Mouse (Mus musculus): Measurements from ENCODE around the gene Saa3. TPM values are rescaled to one million over a fixed set of nuclear protein-coding genes. Genes with fewer than 3 reads are reported as not detected.
"Not testable (repeated sequence)": the region's sequence is repeated elsewhere in the genome, so short reads cannot be mapped to it uniquely, and the experiment has no call there.

Saa3 gene
- polyA plus RNA-seq, 1 experiment from 2014 or later: not detected

GRCm38 (mm10) chr7:46696754-46697153 is 18.7 kb downstream of the Saa3 start:
- DNase-seq (ENCODE audit: low spot score): no peak
- no peak overlapping the region for H3K4me3 ChIP-seq
- no peaks in the 10 kb centered on the region for H3K27me3 ChIP-seq (ENCODE audit: low read depth, poor library complexity, severe bottlenecking)
- no peaks in the 10 kb centered on the region for H3K4me1 ChIP-seq
- 85% methylated on average over 1 of the region's 1 CpGs for WGBS
- H3K9me3 ChIP-seq (replicated peaks): no peaks in the 10 kb centered on the region
- H3K27ac ChIP-seq (replicated peaks): no peak overlapping the region
- H3K36me3 ChIP-seq: peaks cover 95% of the 10 kb centered on the region

- no peak overlapping the region for H3K4me3 ChIP-seq
- H3K27ac ChIP-seq (replicated peaks): no peak overlapping the region
- 88% methylated on average over 5 of the region's 5 CpGs for WGBS
- no peaks in the 10 kb centered on the region for H3K4me1 ChIP-seq
- no peaks in the 10 kb centered on the region for H3K9me3 ChIP-seq (replicated peaks)
- no peaks in the 10 kb centered on the region for H3K27me3 ChIP-seq (ENCODE audit: low read depth, poor library complexity, severe bottlenecking)
- no peak for DNase-seq (ENCODE audit: low spot score)
- peaks cover 47% of the 10 kb centered on the region for H3K36me3 ChIP-seq
Measured at GRCm38 (mm10) chr7:46686827-46687226, 28.7 kb downstream of the Saa3 start.

- H3K27me3 ChIP-seq (ENCODE audit: low read depth, poor library complexity, severe bottlenecking): no peaks in the 10 kb centered on the region
- H3K27ac ChIP-seq (replicated peaks): no peak overlapping the region
- no peak for DNase-seq (ENCODE audit: low spot score)
- no peaks in the 10 kb centered on the region for H3K9me3 ChIP-seq (replicated peaks)
- no peaks in the 10 kb centered on the region for H3K36me3 ChIP-seq
- no peak overlapping the region for H3K4me3 ChIP-seq
- H3K4me1 ChIP-seq: peaks cover 6% of the 10 kb centered on the region; the same call in 1 of the 2 replicates
Measured at GRCm38 (mm10) chr7:46680732-46681131, 34.8 kb downstream of the Saa3 start.

GRCm38 (mm10) chr7:46679044-46679443 is 36.5 kb downstream of the Saa3 start:
- not testable (repeated sequence) for H3K9me3 ChIP-seq (replicated peaks); H3K4me1 ChIP-seq; H3K27me3 ChIP-seq (ENCODE audit: low read depth, poor library complexity, severe bottlenecking); H3K27ac ChIP-seq (replicated peaks); H3K36me3 ChIP-seq; H3K4me3 ChIP-seq; DNase-seq (ENCODE audit: low spot score)
- WGBS: 90% methylated on average over 7 of the region's 7 CpGs

GRCm38 (mm10) chr7:46678417-46678816 is 37.1 kb downstream of the Saa3 start:
- no peak overlapping the region for H3K4me3 ChIP-seq
- H3K27me3 ChIP-seq (ENCODE audit: low read depth, poor library complexity, severe bottlenecking): no peaks in the 10 kb centered on the region
- H3K27ac ChIP-seq (replicated peaks): no peak overlapping the region
- no peak for DNase-seq (ENCODE audit: low spot score)
- no peaks in the 10 kb centered on the region for H3K36me3 ChIP-seq
- 88% methylated on average over 3 of the region's 3 CpGs for WGBS
- H3K4me1 ChIP-seq: peaks cover 6% of the 10 kb centered on the region; the same call in 1 of the 2 replicates
- no peaks in the 10 kb centered on the region for H3K9me3 ChIP-seq (replicated peaks)

GRCm38 (mm10) chr7:46676808-46677360 is 38.6 kb downstream of the Saa3 start:
- H3K4me3 ChIP-seq: no peak overlapping the region
- WGBS: 70% methylated on average over 5 of the region's 5 CpGs
- no peaks in the 10 kb centered on the region for H3K27me3 ChIP-seq (ENCODE audit: low read depth, poor library complexity, severe bottlenecking)
- no peak for DNase-seq (ENCODE audit: low spot score)
- H3K27ac ChIP-seq (replicated peaks): no peak overlapping the region
- no peaks in the 10 kb centered on the region for H3K36me3 ChIP-seq
- H3K9me3 ChIP-seq (replicated peaks): no peaks in the 10 kb centered on the region
- peaks cover 6% of the 10 kb centered on the region; the same call in 1 of the 2 replicates for H3K4me1 ChIP-seq

GRCm38 (mm10) chr7:46675886-46676285 is 39.6 kb downstream of the Saa3 start:
- Histone ChIP-seq H3K9me3 (replicated peaks) (no peaks in the 10 kb centered on the region), H3K4me3 (no peak overlapping the region), H3K27me3 (ENCODE audit: low read depth, poor library complexity, severe bottlenecking) (no peaks in the 10 kb centered on the region), H3K4me1 (peaks cover 6% of the 10 kb centered on the region; the same call in 1 of the 2 replicates), H3K27ac (replicated peaks) (no peak overlapping the region), H3K36me3 (no peaks in the 10 kb centered on the region)
- DNase-seq (ENCODE audit: low spot score): no peak
- WGBS: 88% methylated on average over 8 of the region's 8 CpGs

GRCm38 (mm10) chr7:46675061-46675460 is 40.4 kb downstream of the Saa3 start:
- DNase-seq (ENCODE audit: low spot score): no peak
- WGBS: 90% methylated on average over 7 of the region's 7 CpGs
- H3K36me3 ChIP-seq: no peaks in the 10 kb centered on the region
- no peaks in the 10 kb centered on the region for H3K27me3 ChIP-seq (ENCODE audit: low read depth, poor library complexity, severe bottlenecking)
- H3K4me1 ChIP-seq: peaks cover 6% of the 10 kb centered on the region; the same call in 1 of the 2 replicates
- H3K27ac ChIP-seq (replicated peaks): no peak overlapping the region
- H3K4me3 ChIP-seq: no peak overlapping the region
- no peaks in the 10 kb centered on the region for H3K9me3 ChIP-seq (replicated peaks)

- Histone ChIP-seq H3K4me3 (no peak within 1 kb of the TSS), H3K27ac (replicated peaks) (no peak within 1 kb of the TSS), H3K9me3 (replicated peaks) (no peaks in the 10 kb centered on the region), H3K4me1 (peaks cover 9% of the 10 kb centered on the region), H3K27me3 (ENCODE audit: low read depth, poor library complexity, severe bottlenecking) (peaks cover 20% of the 10 kb centered on the region), H3K36me3 (no peaks in the 10 kb centered on the region)
- DNase-seq (ENCODE audit: low spot score): no peak
- WGBS: 75% methylated on average over 10 of the region's 10 CpGs
Measured at GRCm38 (mm10) chr7:46672160-46672672, 43.3 kb downstream of the Saa3 start, which contains the start of gene Tph1. Tph1 (minus strand) TSS chr7:46672537.

- H3K4me3 ChIP-seq: peak overlapping the region; percentile 43
Measured at GRCm38 (mm10) chr7:46667256-46667655, 48.2 kb downstream of the Saa3 start.

GRCm38 (mm10) chr7:46665236-46665635 is 50.3 kb downstream of the Saa3 start:
- no peaks in the 10 kb centered on the region for H3K9me3 ChIP-seq (replicated peaks)
- no peak overlapping the region for H3K4me3 ChIP-seq
- no peaks in the 10 kb centered on the region for H3K36me3 ChIP-seq
- peaks cover 40% of the 10 kb centered on the region for H3K4me1 ChIP-seq
- H3K27ac ChIP-seq (replicated peaks): no peak overlapping the region
- peak; percentile 59 for DNase-seq (ENCODE audit: low spot score)
- H3K27me3 ChIP-seq (ENCODE audit: low read depth, poor library complexity, severe bottlenecking): peaks cover 63% of the 10 kb centered on the region
- WGBS: 42% methylated on average over 9 of the region's 9 CpGs

More at GRCm38 (mm10) chr7:46667256-46667655, 48.2 kb downstream of the Saa3 start:
- WGBS: 2% methylated on average over 21 of the region's 21 CpGs
- Histone ChIP-seq H3K4me1 (peaks cover 23% of the 10 kb centered on the region), H3K36me3 (no peaks in the 10 kb centered on the region), H3K27ac (replicated peaks) (0 out of 2 replicates have a peak overlapping the region, but pooled peaks have one; percentile 28), H3K9me3 (replicated peaks) (no peaks in the 10 kb centered on the region), H3K27me3 (ENCODE audit: low read depth, poor library complexity, severe bottlenecking) (peaks cover 63% of the 10 kb centered on the region)
- peak; percentile 56 for DNase-seq (ENCODE audit: low spot score)

Data from midbrain, embryonic 10.5 days (tissue).